Mouse (Mus musculus) kidney, adult 2 months (tissue): ENCODE measurements around the gene Gstm2. TPM values are rescaled to one million over a fixed set of nuclear protein-coding genes. Genes with fewer than 3 reads are reported as not detected.
A peak's percentile ranks its signal among the peaks of the same experiment; 100 is the strongest.
"Not testable (repeated sequence)": the region's sequence is repeated elsewhere in the genome, so short reads cannot be mapped to it uniquely, and the experiment has no call there.

ENCODE experiments used
- DNase-seq: peaks from one replicate; pipeline ENCODE4 v3.0.0; 2021
- H3K27ac ChIP-seq: fragments of 200-500 bp; 2 replicates; pipeline ENCODE4 v1.5.1; 2012; ENCODE audit warnings: low read depth, low read length, control low read depth, inconsistent platforms; ENCODE audit not compliant: insufficient read depth
- H3K27me3 ChIP-seq: fragments of 200-500 bp; replicated peaks from 2 replicates; pipeline ENCODE4 v1.6.1; 2012; ENCODE audit warnings: mild to moderate bottlenecking, moderate library complexity, low read length, inconsistent platforms; ENCODE audit not compliant: control insufficient read depth, insufficient read depth
- H3K36me3 ChIP-seq: fragments of 200-500 bp; 2 replicates; pipeline ENCODE4 v1.6.1; 2012; ENCODE audit warnings: mild to moderate bottlenecking, moderate library complexity, low read length, inconsistent platforms; ENCODE audit not compliant: control insufficient read depth, insufficient read depth
- H3K4me1 ChIP-seq: fragments of 200-500 bp; 2 replicates; pipeline ENCODE4 v1.6.1; 2011; ENCODE audit warnings: low read length; ENCODE audit not compliant: control insufficient read depth, insufficient read depth
- H3K4me3 ChIP-seq: fragments of 200-500 bp; 2 replicates; pipeline ENCODE4 v1.5.1; 2011; ENCODE audit warnings: mild to moderate bottlenecking, low read depth, low read length, control low read depth; ENCODE audit not compliant: insufficient read depth
- CTCF ChIP-seq: fragments of 200-500 bp; conservative IDR thresholded peaks from 2 replicates; pipeline ENCODE4 v1.5.1; 2011; ENCODE audit warnings: low read depth, mild to moderate bottlenecking, control low read depth, low read length, moderate library complexity, mixed read lengths; ENCODE audit not compliant: insufficient read depth, insufficient read length
- POLR2A ChIP-seq: fragments of 200-500 bp; IDR thresholded peaks from one replicate; pipeline ENCODE4 v1.6.1; 2011; ENCODE audit warnings: low read depth, low read length, control low read depth
- WGBS: fragments of 180-500 bp; shearing (Covaris S2); methylation state at CpG from one replicate; pipeline ENCODE4 v1.1.7; 2018; 5-methylcytosine and 5-hydroxymethylcytosine counted together
- polyA plus RNA-seq: library from polyadenylated mRNA; depleted of rRNA; stranded (reverse); fragments of >200 nt; gene quantifications from 2 replicates; pipeline ENCODE4 v1.2.3, GENCODE M21; 2012

The Gstm2 gene
- polyA plus RNA-seq, 1 experiment, result 212 TPM

- H3K4me1 ChIP-seq, result no peaks in the 10 kb centered on the region
- H3K27ac ChIP-seq, result no peak within 1 kb of the TSS
- DNase-seq, result no peak
- H3K36me3 ChIP-seq, result no peaks in the 10 kb centered on the region
- 61% methylated on average over 13 of the region's 13 CpGs for WGBS
- no peaks in the 10 kb centered on the region for H3K27me3 ChIP-seq
- H3K4me3 ChIP-seq, result no peak within 1 kb of the TSS
- TF ChIP-seq POLR2A (no peak), CTCF (no peak)
These were observed 17.4 kb downstream of the Gstm2 start, which contains the start of gene Gstm3 for GRCm38 (mm10) chr3:107968724-107969395. TSS of gene Gstm3 (minus strand) at chr3:107969283.

- Histone ChIP-seq H3K4me3 (no peak overlapping the region), H3K4me1 (no peaks in the 10 kb centered on the region), H3K27me3 (no peaks in the 10 kb centered on the region), H3K36me3 (no peaks in the 10 kb centered on the region), H3K27ac (no peak overlapping the region)
- DNase-seq, result no peak
- WGBS, result 96% methylated on average over 5 of the region's 5 CpGs
- TF ChIP-seq CTCF, result no peak
- TF ChIP-seq POLR2A, result no peak
These were observed 19.6 kb downstream of the Gstm2 start for GRCm38 (mm10) chr3:107966631-107967030.

- Histone ChIP-seq H3K4me1 (no peaks in the 10 kb centered on the region), H3K36me3 (no peaks in the 10 kb centered on the region), H3K27ac (no peak overlapping the region), H3K27me3 (no peaks in the 10 kb centered on the region), H3K4me3 (no peak overlapping the region)
- TF ChIP-seq CTCF (no peak), POLR2A (no peak)
- DNase-seq, result no peak
- WGBS, result 60% methylated on average over 1 of the region's 1 CpGs
These were observed 20.7 kb downstream of the Gstm2 start for GRCm38 (mm10) chr3:107965592-107965991.

- no peak for DNase-seq
- no peaks in the 10 kb centered on the region for H3K36me3 ChIP-seq
- H3K27me3 ChIP-seq, result no peaks in the 10 kb centered on the region
- H3K27ac ChIP-seq, result no peak overlapping the region
- H3K4me3 ChIP-seq, result no peak overlapping the region
- no peak for TF ChIP-seq POLR2A
- no peak for TF ChIP-seq CTCF
- H3K4me1 ChIP-seq, result no peaks in the 10 kb centered on the region
- 73% methylated on average over 5 of the region's 5 CpGs for WGBS
These were observed 21.5 kb downstream of the Gstm2 start for GRCm38 (mm10) chr3:107964656-107965308.

GRCm38 (mm10) chr3:107964026-107964425 is 22.2 kb downstream of the Gstm2 start:
- Histone ChIP-seq H3K4me3 (no peak overlapping the region), H3K27ac (no peak overlapping the region), H3K4me1 (no peaks in the 10 kb centered on the region), H3K36me3 (no peaks in the 10 kb centered on the region), H3K27me3 (no peaks in the 10 kb centered on the region)
- DNase-seq, result no peak
- 99% methylated on average over 4 of the region's 4 CpGs for WGBS
- no peak for TF ChIP-seq POLR2A
- TF ChIP-seq CTCF, result no peak

- H3K4me1 ChIP-seq, H3K27ac ChIP-seq, H3K36me3 ChIP-seq, H3K27me3 ChIP-seq, DNase-seq, H3K4me3 ChIP-seq: not testable (repeated sequence)
- 89% methylated on average over 9 of the region's 9 CpGs for WGBS
These were observed 31.0 kb downstream of the Gstm2 start for GRCm38 (mm10) chr3:107955260-107955659.

GRCm38 (mm10) chr3:107953906-107954305 is 32.3 kb downstream of the Gstm2 start:
- Histone ChIP-seq H3K36me3 (no peaks in the 10 kb centered on the region), H3K4me3 (no peak overlapping the region), H3K27ac (no peak overlapping the region), H3K27me3 (no peaks in the 10 kb centered on the region), H3K4me1 (no peaks in the 10 kb centered on the region)
- no peak for TF ChIP-seq POLR2A
- TF ChIP-seq CTCF, result no peak
- 70% methylated on average over 5 of the region's 5 CpGs for WGBS
- DNase-seq, result no peak

- Histone ChIP-seq H3K36me3 (no peaks in the 10 kb centered on the region), H3K27me3 (no peaks in the 10 kb centered on the region), H3K4me3 (no peak overlapping the region), H3K27ac (no peak overlapping the region), H3K4me1 (no peaks in the 10 kb centered on the region)
- 21% methylated on average over 6 of the region's 6 CpGs for WGBS
- DNase-seq, result peak; percentile 80
- no peak for TF ChIP-seq POLR2A
- peak; percentile 97 for TF ChIP-seq CTCF
These were observed 32.9 kb downstream of the Gstm2 start for GRCm38 (mm10) chr3:107953328-107953755.
